Mouse (Mus musculus): ENCODE measurements around the gene Olfr1335. TPM values are rescaled to one million over a fixed set of nuclear protein-coding genes. Genes with fewer than 3 reads are reported as not detected.
"Not testable (repeated sequence)": the region's sequence is repeated elsewhere in the genome, so short reads cannot be mapped to it uniquely, and the experiment has no call there.

Olfr1335 gene
- total RNA-seq (2021) (not detected), polyA plus RNA-seq (2012; rRNA removed) (not detected in 2 replicates)
- long read RNA-seq: 0 reads

DNA sequence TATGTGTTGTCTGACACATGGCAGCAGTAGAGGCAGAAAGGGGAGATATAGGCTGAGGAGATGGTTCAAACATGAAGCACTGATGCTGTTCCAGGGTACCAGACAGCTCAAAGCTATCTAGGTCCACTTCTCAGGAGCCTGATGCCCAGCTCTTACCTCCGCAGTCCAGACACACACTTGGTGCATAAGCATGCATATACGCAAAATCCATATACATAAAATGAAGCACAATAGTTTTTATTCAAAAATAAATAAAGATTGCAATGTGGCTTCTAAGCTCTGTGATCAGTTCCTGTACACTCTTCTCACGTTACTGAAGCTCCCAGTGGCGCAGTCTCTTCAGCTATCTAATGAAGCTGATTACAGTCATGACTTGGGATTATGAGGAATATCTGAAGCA is at the start of gene Olfr1335:
Olfr1335 (minus strand) TSS at position 101 of the 400 bp plus-strand sequence.
- 88% methylated on average over 4 of the region's 4 CpGs for WGBS
- no peak for DNase-seq
- no peaks in the 10 kb centered on the region for H3K27me3 ChIP-seq (ENCODE audit: control insufficient read depth, insufficient read depth, low read length)
- no peak within 1 kb of the TSS for H3K9ac ChIP-seq (ENCODE audit: low read depth, low read length)
- no peak for TF ChIP-seq POLR2A (IDR thresholded peaks at IDR 0.05; ENCODE audit: insufficient read depth, low read depth, low read length)
- no peak within 1 kb of the TSS for H3K27ac ChIP-seq
- intact Hi-C loops (cut with DNase I): no loop called here
- no peak within 1 kb of the TSS for H3K4me3 ChIP-seq
- H3K36me3 ChIP-seq (ENCODE audit: control insufficient read depth, insufficient read depth, low read length): no peaks in the 10 kb centered on the region
- no peaks in the 10 kb centered on the region for H3K4me1 ChIP-seq (ENCODE audit: control insufficient read depth, insufficient read depth, low read length)
- H3K79me2 ChIP-seq (replicated peaks; ENCODE audit: control insufficient read depth, insufficient read depth, low read length): no peaks in the 10 kb centered on the region

DNA sequence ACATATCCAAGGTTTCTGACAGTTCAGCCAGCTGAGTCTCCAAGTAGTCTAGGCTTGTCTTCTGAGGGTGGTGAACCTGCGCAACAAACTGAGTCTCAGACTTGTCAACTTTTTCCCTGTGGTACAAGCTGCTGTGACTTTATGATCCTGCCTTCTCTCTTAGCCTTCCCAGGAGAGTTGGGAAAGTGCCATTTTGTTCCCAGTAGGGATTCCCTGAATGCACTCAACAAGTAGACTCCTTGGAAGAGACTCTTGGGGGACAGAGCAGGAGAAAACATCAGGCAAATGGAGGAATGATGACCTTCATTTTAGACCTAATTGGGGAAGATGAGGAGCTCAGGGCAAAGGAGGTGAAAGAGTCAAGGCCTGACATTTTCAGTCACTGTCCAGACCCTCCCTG is 26.4 kb upstream of the Olfr1335 start, which contains the start of gene Olfr1333:
Olfr1333 (minus strand) TSS at position 101 of the 400 bp plus-strand sequence.
- WGBS: 97% methylated on average over 1 of the region's 1 CpGs
- TF ChIP-seq EP300 (IDR thresholded peaks at IDR 0.05; ENCODE audit: insufficient read depth, low read depth, low read length) (no peak), POLR2A (IDR thresholded peaks at IDR 0.05; ENCODE audit: insufficient read depth, low read depth, low read length) (no peak)
- Histone ChIP-seq H3K27me3 (ENCODE audit: control insufficient read depth, insufficient read depth, low read length) (no peaks in the 10 kb centered on the region), H3K4me1 (ENCODE audit: control insufficient read depth, insufficient read depth, low read length) (no peaks in the 10 kb centered on the region), H3K9ac (ENCODE audit: low read depth, low read length) (no peak within 1 kb of the TSS), H3K79me2 (replicated peaks; ENCODE audit: control insufficient read depth, insufficient read depth, low read length) (no peaks in the 10 kb centered on the region), H3K4me3 (no peak within 1 kb of the TSS), H3K27ac (no peak within 1 kb of the TSS), H3K36me3 (ENCODE audit: control insufficient read depth, insufficient read depth, low read length) (no peaks in the 10 kb centered on the region)
- intact Hi-C loops (cut with DNase I): no loop called here
- no peak for DNase-seq

DNA sequence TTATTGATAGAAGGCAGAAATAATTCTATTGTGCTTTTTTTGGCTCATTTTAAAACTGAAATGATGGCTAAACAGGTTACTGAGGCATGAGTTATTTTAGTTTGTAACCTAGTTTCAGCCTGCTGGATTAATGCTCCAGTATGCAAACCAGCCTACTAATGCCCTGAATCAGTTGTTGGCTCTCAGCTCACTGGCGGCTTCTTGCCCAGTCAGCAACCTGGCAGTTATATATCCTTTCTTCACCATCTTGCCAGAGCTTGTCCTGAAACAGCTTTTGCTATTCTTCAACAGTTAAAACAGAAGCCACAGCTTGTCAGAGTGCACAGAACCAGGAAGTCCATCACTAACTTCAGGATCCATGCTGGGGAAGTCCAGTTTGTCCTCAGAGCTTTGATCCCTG is 9.2 kb upstream of the Olfr1335 start:
- Histone ChIP-seq H3K27ac (no peak overlapping the region), H3K4me3 (no peak overlapping the region), H3K79me2 (replicated peaks; ENCODE audit: control insufficient read depth, insufficient read depth, low read length) (no peaks in the 10 kb centered on the region), H3K36me3 (ENCODE audit: control insufficient read depth, insufficient read depth, low read length) (no peaks in the 10 kb centered on the region), H3K9ac (ENCODE audit: low read depth, low read length) (no peak overlapping the region), H3K4me1 (ENCODE audit: control insufficient read depth, insufficient read depth, low read length) (no peaks in the 10 kb centered on the region), H3K27me3 (ENCODE audit: control insufficient read depth, insufficient read depth, low read length) (no peaks in the 10 kb centered on the region)
- TF ChIP-seq EP300 (IDR thresholded peaks at IDR 0.05; ENCODE audit: insufficient read depth, low read depth, low read length) (no peak), POLR2A (IDR thresholded peaks at IDR 0.05; ENCODE audit: insufficient read depth, low read depth, low read length) (no peak), CTCF (IDR thresholded peaks at IDR 0.05) (no peak)
- DNase-seq: no peak
- 65% methylated on average over 1 of the region's 1 CpGs for WGBS
- intact Hi-C loops (cut with DNase I): no loop called here

DNA sequence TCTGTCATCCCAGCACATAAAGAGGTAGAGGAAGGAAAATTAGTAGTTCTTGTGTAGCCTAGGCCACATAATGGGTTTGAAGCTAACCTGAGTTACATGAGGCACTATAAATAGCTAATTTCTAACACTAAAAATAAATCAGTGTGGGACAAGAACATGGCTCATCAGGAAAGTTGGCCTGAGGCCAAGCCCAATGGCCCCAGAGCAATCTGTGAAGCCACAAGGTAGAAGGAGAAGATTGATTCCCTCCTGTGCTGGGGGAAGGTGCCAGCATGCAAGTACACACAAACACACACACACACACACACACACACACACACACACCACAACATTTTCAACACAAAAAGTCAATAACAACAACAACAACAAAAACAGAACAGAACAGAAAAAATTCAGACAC is 16.9 kb downstream of the Olfr1335 start:
- not testable (repeated sequence) for H3K27ac ChIP-seq; H3K4me1 ChIP-seq (ENCODE audit: control insufficient read depth, insufficient read depth, low read length); H3K27me3 ChIP-seq (ENCODE audit: control insufficient read depth, insufficient read depth, low read length); H3K4me3 ChIP-seq; H3K79me2 ChIP-seq (replicated peaks; ENCODE audit: control insufficient read depth, insufficient read depth, low read length); H3K9ac ChIP-seq (ENCODE audit: low read depth, low read length); H3K36me3 ChIP-seq (ENCODE audit: control insufficient read depth, insufficient read depth, low read length)
- DNase-seq: peak in 1 of 2 experiments; percentile 13
- intact Hi-C loops (cut with DNase I): loop anchor here (5.0 kb wide), 1 partner anchor 70 kb away; the partner anchor contains the start of gene Olfr1331

DNA sequence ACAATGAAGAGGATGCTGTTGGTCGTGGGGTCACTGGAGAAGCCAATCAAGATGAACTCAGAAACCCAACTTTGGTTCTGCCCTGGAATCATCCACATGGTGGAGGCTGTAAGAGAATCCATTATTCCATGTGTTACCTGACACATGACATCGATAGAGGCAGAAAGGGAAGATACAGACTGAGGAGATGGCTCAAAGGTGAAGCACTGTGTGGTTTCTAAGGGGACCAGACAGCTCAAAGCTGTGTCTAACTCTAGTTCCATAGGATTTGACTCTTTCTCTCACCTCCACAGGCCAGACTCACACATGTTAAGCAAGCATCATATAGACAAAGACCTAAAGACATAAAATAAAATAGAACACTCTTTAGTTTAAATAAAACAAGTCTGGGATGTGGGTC is 27.3 kb downstream of the Olfr1335 start, which contains the start of gene Olfr1337:
Olfr1337 (minus strand) TSS at position 101 of the 400 bp plus-strand sequence.
- Histone ChIP-seq H3K27ac (no peak within 1 kb of the TSS), H3K27me3 (ENCODE audit: control insufficient read depth, insufficient read depth, low read length) (no peaks in the 10 kb centered on the region), H3K79me2 (replicated peaks; ENCODE audit: control insufficient read depth, insufficient read depth, low read length) (no peaks in the 10 kb centered on the region), H3K9ac (ENCODE audit: low read depth, low read length) (no peak within 1 kb of the TSS), H3K36me3 (ENCODE audit: control insufficient read depth, insufficient read depth, low read length) (no peaks in the 10 kb centered on the region), H3K4me3 (no peak within 1 kb of the TSS), H3K4me1 (ENCODE audit: control insufficient read depth, insufficient read depth, low read length) (no peaks in the 10 kb centered on the region; the same call in 1 of the 2 replicates)
- WGBS: 72% methylated on average over 2 of the region's 2 CpGs
- DNase-seq: no peak
- no peak for TF ChIP-seq EP300 (IDR thresholded peaks at IDR 0.05; ENCODE audit: insufficient read depth, low read depth, low read length)
- no peak for TF ChIP-seq POLR2A (IDR thresholded peaks at IDR 0.05; ENCODE audit: insufficient read depth, low read depth, low read length)
- TF ChIP-seq CTCF (IDR thresholded peaks at IDR 0.05): no peak
- intact Hi-C loops (cut with DNase I): no loop called here

Other genes with a start within 250 kb of the Olfr1335 start
- gene Cfap57, start 189.2 kb downstream of the Olfr1335 start, total RNA-seq (2021): under 1 TPM in 1 of 2 experiments, not detected in 1; 0.05 TPM
- 0.03 and 0.14 TPM in 2 replicates for gene Cfap57, start 189.2 kb downstream of the Olfr1335 start, polyA plus RNA-seq (2012; rRNA removed)
- gene Ebna1bp2, start 189.1 kb downstream of the Olfr1335 start, total RNA-seq (2021): 10 to 100 TPM; 34.1 to 38.1 TPM
- gene Ebna1bp2, start 189.1 kb downstream of the Olfr1335 start, polyA plus RNA-seq (2012; rRNA removed): 20.0 and 22.4 TPM in 2 replicates
- not detected for gene Olfr62, start 151.0 kb downstream of the Olfr1335 start, total RNA-seq (2021)
- not detected in 2 replicates for gene Olfr62, start 151.0 kb downstream of the Olfr1335 start, polyA plus RNA-seq (2012; rRNA removed)
- gene Olfr1342, start 117.2 kb downstream of the Olfr1335 start, total RNA-seq (2021): not detected
- not detected in 2 replicates for gene Olfr1342, start 117.2 kb downstream of the Olfr1335 start, polyA plus RNA-seq (2012; rRNA removed)
- gene Olfr1341, start 106.4 kb downstream of the Olfr1335 start, total RNA-seq (2021): not detected
- gene Olfr1341, start 106.4 kb downstream of the Olfr1335 start, polyA plus RNA-seq (2012; rRNA removed): not detected in 2 replicates
- not detected for gene Olfr1340, start 89.8 kb downstream of the Olfr1335 start, total RNA-seq (2021)
- gene Olfr1340, start 89.8 kb downstream of the Olfr1335 start, polyA plus RNA-seq (2012; rRNA removed): not detected in 2 replicates
- not detected for gene Olfr1339, start 77.8 kb downstream of the Olfr1335 start, total RNA-seq (2021)
- not detected in 2 replicates for gene Olfr1339, start 77.8 kb downstream of the Olfr1335 start, polyA plus RNA-seq (2012; rRNA removed)
- gene Olfr1338, start 51.2 kb downstream of the Olfr1335 start, total RNA-seq (2021): not detected
- not detected in 2 replicates for gene Olfr1338, start 51.2 kb downstream of the Olfr1335 start, polyA plus RNA-seq (2012; rRNA removed)
- not detected for gene Olfr1337, start 27.4 kb downstream of the Olfr1335 start, total RNA-seq (2021)
- gene Olfr1337, start 27.4 kb downstream of the Olfr1335 start, polyA plus RNA-seq (2012; rRNA removed): not detected in 2 replicates
- gene Olfr1333, start 26.3 kb upstream of the Olfr1335 start, total RNA-seq (2021): not detected
- gene Olfr1333, start 26.3 kb upstream of the Olfr1335 start, polyA plus RNA-seq (2012; rRNA removed): not detected in 2 replicates
- gene Olfr1331, start 54.7 kb upstream of the Olfr1335 start, total RNA-seq (2021): not detected
- gene Olfr1331, start 54.7 kb upstream of the Olfr1335 start, polyA plus RNA-seq (2012; rRNA removed): not detected in 2 replicates
- not detected for gene Olfr1330, start 78.7 kb upstream of the Olfr1335 start, total RNA-seq (2021)
- gene Olfr1330, start 78.7 kb upstream of the Olfr1335 start, polyA plus RNA-seq (2012; rRNA removed): not detected in 2 replicates
- not detected for gene Olfr1329, start 107.5 kb upstream of the Olfr1335 start, total RNA-seq (2021)
- gene Olfr1329, start 107.5 kb upstream of the Olfr1335 start, polyA plus RNA-seq (2012; rRNA removed): not detected in 2 replicates
- not detected for gene Olfr1328, start 128.7 kb upstream of the Olfr1335 start, total RNA-seq (2021)
- gene Olfr1328, start 128.7 kb upstream of the Olfr1335 start, polyA plus RNA-seq (2012; rRNA removed): not detected in 2 replicates
- under 1 TPM; 0.20 to 0.42 TPM for gene Lao1, start 151.6 kb upstream of the Olfr1335 start, total RNA-seq (2021)
- not detected in 2 replicates for gene Lao1, start 151.6 kb upstream of the Olfr1335 start, polyA plus RNA-seq (2012; rRNA removed)